Mouse (Mus musculus) liver, embryonic 14.5 days (tissue): ENCODE measurements around the gene Kbtbd13.

ENCODE experiments used
- CTCF ChIP-seq: IDR thresholded peaks from 2 replicates; pipeline ENCODE4 v1.5.1; 2016; ENCODE audit warnings: antibody characterized with exemption, low read depth, control low read depth
- EP300 ChIP-seq: IDR thresholded peaks from 2 replicates; pipeline ENCODE4 v1.6.1; 2016; ENCODE audit warnings: antibody characterized with exemption, low read depth

- TF ChIP-seq CTCF (0 out of 2 replicates have a peak, but pooled peaks have one; percentile 15), EP300 (no peak)
Observed at GRCm38 (mm10) chr9:65419633-65420032, 28.2 kb upstream of the Kbtbd13 start.
